Mouse (Mus musculus) layer of hippocampus, adult 8-10 months (tissue): ENCODE measurements around the gene Olfr781. TPM values are rescaled to one million over a fixed set of nuclear protein-coding genes. Genes with fewer than 3 reads are reported as not detected.
"Not testable (repeated sequence)": the region's sequence is repeated elsewhere in the genome, so short reads cannot be mapped to it uniquely, and the experiment has no call there.

Experiments
- DNase-seq, 2 experiments: peaks; one replicate each; pipeline ENCODE4 v3.0.0; 2022; ENCODE audit warnings: low spot score in 2 of 2
- total RNA-seq, 4 experiments: library from RNA; stranded (reverse); gene quantifications; 2 replicates each; pipeline ENCODE4 v1.2.4; 2022

Olfr781 gene
- total RNA-seq = not detected

DNA sequence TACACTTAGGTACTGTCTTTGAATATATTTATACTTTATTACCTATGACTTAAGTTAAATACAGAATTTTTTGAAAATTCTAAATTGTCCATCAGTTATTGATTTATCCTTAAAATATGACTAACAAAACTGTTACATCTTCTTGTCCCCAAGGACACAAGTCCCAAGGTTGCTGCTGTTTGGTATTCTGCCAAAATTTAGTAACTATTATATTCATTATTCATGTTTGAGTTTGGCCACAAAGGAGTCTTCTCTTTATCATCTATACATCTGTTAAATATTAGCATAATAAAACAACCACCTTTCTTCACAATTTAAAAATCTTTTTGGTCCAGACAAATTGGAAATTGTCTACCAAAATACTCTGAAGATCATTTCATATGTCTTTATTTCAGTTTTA, at the start of gene Olfr781:
Olfr781 (plus strand) TSS at position 301 of the 400 bp plus-strand sequence.
- no peak for DNase-seq

DNA sequence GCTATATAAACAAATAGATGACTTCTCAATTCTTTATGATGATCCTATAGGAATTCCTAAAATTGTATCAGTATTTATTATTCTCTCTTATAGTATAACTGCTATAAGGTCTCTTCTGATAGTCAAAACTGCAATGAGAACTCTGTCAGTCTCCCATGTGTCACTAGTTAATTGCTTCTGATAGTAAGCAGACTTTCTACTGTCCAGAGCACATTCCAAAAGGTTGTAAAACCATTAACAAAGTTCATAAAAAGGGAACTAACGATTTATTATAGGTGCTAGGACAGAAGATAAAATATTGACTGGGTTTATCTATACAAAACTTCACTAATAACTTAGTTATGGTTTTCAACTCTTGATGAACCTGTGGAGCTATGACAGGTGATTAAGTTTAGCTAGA, 15.7 kb upstream of the Olfr781 start:
- not testable (repeated sequence) for DNase-seq

DNA sequence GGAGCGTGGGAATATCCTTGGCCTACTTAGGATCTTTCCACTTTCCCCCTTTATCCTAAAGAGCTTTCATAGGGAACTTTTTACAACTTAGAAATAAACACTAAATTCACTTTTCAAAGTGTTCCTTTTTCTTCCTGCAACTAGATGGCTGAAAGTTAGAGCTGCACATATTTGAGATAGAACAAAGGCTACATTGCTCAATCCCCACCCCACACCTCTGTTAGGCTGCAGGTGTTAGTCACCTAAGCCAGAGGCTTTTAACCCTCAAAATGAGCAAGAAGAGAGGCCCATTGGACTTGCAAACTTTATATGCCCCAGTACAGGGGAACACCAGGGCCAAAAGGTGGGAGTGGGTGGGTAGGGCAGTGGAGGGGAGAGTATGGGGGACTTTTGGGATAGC, 15.1 kb upstream of the Olfr781 start:
- DNase-seq = not testable (repeated sequence)

DNA sequence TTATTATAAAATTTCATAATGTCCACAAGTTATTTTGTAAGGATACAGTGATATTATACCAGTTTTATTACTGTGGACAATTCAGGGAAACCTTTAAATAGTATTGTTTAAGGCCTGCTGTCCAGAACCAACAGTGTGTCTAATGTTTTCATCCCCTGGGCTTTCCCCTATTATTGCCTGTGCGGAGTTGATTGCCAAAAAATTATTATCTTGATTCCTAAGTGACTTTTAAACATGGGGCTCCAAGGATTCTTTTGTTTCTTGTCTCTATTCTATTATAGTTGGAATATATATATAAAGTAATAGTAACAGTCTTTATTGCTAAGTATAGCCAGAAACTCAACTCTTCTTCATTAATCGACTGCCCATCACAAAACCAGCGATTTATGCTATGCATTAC, 10.8 kb upstream of the Olfr781 start, which contains the start of gene Olfr780:
Olfr780 (plus strand) TSS at position 301 of the 400 bp plus-strand sequence.
- DNase-seq = no peak

DNA sequence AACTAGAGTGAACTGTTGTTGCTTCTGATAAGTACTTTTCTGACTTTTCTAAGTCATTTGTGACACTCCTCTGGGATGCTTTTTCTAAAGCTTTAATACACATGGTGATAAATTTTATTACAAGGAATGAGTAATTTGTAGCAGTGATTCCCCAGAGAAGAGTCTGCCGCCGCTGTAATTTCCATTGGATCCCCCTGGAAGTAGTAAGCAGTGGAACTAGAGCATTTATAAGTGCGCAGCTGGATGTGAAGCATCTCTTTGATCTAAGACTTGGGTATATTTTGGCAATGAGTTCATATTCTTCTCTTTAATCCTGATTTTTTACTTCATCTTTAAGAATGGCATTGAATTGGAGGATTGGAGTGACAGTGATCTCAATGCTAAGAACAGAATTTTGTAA, 19.9 kb downstream of the Olfr781 start, which contains the start of gene Olfr782:
Olfr782 (plus strand) TSS at position 301 of the 400 bp plus-strand sequence.
- DNase-seq = no peak

DNA sequence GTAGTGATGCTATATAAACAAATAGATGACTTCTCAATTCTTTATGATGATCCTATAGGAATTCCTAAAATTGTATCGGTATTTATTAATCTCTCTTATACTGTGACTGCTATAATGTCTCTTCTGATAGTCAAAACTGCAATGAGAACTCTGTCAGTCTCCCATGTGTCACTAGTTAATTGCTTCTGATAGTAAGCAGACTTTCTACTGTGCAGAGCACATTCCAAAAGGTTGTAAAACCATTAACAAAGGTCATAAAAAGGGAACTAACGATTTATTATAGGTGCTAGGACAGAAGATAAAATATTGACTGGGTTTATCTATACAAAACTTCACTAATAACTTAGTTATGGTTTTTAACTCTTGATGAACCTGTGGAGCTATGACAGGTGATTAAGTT, 23.8 kb downstream of the Olfr781 start:
- DNase-seq = not testable (repeated sequence)

DNA sequence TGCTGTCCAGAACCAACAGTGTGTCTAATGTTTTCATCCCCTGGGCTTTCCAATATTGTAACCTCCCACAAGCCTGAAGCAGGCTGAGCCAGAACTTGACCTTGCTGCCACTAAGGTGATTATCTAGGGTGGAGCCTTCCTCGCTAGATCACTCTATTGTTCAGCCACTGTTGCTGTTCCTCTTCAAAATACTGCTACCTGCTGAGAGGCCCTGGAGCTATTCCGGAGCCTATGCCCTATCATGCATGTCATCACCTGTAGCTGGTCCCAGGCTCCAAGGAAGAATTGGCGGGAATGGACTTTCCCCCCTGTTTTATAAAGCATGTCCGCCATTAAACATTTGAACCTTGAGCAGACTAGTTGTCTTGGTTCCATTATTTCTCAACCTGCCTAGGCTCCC, 27.8 kb downstream of the Olfr781 start:
- DNase-seq = not testable (repeated sequence)

DNA sequence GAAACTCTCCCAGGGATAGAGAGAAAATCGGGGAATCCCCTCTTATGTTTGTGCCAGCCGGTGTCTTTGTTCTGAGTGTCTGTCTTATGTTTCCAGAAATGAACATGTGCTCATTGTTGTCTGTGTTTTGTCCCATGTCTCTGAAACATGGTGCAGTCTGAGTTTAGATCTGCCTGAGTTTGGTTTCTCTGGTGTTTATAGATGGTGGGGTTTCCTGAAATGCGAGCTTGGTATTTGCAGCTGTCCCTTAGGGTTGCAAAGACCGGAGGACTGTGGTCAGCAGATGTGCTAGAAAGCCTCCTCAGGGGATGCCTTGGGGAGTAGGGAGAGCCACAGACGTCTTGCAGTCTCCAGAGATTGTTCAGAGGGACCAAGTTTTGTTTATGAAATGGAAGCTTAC, 28.7 kb downstream of the Olfr781 start:
- DNase-seq = peak; percentile 7 to 22

DNA sequence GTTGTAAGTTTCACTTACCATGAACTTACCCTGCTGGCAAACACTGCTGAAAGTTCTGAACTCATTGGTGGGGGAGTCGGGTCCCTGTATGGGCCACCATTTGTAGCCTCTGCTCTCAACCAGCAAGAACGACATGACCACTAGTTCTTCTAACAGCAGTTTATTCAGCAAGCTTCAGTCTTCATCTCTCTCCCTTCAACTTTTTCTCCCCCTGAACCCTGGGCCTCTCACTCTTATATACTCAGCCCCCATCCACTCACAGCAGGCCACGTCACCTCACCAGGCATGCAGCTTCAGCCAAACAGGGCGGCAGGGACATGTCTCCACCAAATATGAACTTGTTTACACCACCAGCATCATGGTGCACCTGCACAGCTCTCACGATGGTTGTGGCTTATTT, 45.4 kb downstream of the Olfr781 start:
- DNase-seq = not testable (repeated sequence)

Other genes with a start within 250 kb of the Olfr781 start
- gene Olfr767, start 245.9 kb upstream of the Olfr781 start, total RNA-seq = under 1 TPM in 1 of 4 experiments, not detected in 3; 0.11 TPM
- gene Olfr768, start 229.5 kb upstream of the Olfr781 start, total RNA-seq = not detected
- not detected for gene Olfr769, start 211.0 kb upstream of the Olfr781 start, total RNA-seq
- gene Olfr770, start 189.9 kb upstream of the Olfr781 start, total RNA-seq = not detected
- not detected for gene Olfr771, start 164.1 kb upstream of the Olfr781 start, total RNA-seq
- gene Olfr772, start 150.9 kb upstream of the Olfr781 start, total RNA-seq = not detected
- not detected for gene Olfr773, start 141.4 kb upstream of the Olfr781 start, total RNA-seq
- gene Olfr774, start 92.7 kb upstream of the Olfr781 start, total RNA-seq = not detected
- gene Olfr775, start 80.4 kb upstream of the Olfr781 start, total RNA-seq = under 1 TPM in 1 of 4 experiments, not detected in 3; 0.12 TPM
- gene Olfr776, start 69.7 kb upstream of the Olfr781 start, total RNA-seq = not detected
- gene Olfr777, start 57.4 kb upstream of the Olfr781 start, total RNA-seq = not detected
- gene Olfr780, start 10.7 kb upstream of the Olfr781 start, total RNA-seq = not detected
- not detected for gene Olfr782, start 20.0 kb downstream of the Olfr781 start, total RNA-seq
- gene Olfr784, start 55.2 kb downstream of the Olfr781 start, total RNA-seq = under 1 TPM in 3 of 4 experiments, not detected in 1; 0.14 to 0.23 (median 0.22) TPM
- gene Olfr785, start 76.6 kb downstream of the Olfr781 start, total RNA-seq = not detected
- gene Olfr786, start 98.5 kb downstream of the Olfr781 start, total RNA-seq = not detected
- gene Olfr787, start 133.0 kb downstream of the Olfr781 start, total RNA-seq = not detected
- not detected for gene Olfr788, start 142.1 kb downstream of the Olfr781 start, total RNA-seq
- gene Olfr789, start 155.9 kb downstream of the Olfr781 start, total RNA-seq = not detected
- gene Olfr790, start 169.6 kb downstream of the Olfr781 start, total RNA-seq = not detected
- gene Olfr791, start 192.9 kb downstream of the Olfr781 start, total RNA-seq = not detected
- gene Olfr792, start 210.3 kb downstream of the Olfr781 start, total RNA-seq = not detected
- gene Olfr794, start 238.8 kb downstream of the Olfr781 start, total RNA-seq = not detected